Mouse (Mus musculus) thymus, adult 2 months (tissue): ENCODE measurements around the gene Lmna. TPM values are rescaled to one million over a fixed set of nuclear protein-coding genes. Genes with fewer than 3 reads are reported as not detected.

Experiments
- DNase-seq: peaks from one replicate; pipeline ENCODE4 v3.0.0; 2021
- H3K27ac ChIP-seq: fragments of 200-500 bp; 2 replicates; pipeline ENCODE4 v1.5.1; 2012; ENCODE audit warnings: low read length, control low read depth; ENCODE audit not compliant: control insufficient read depth, insufficient read depth
- H3K27me3 ChIP-seq: fragments of 200-500 bp; 2 replicates; pipeline ENCODE4 v1.6.1; 2012; ENCODE audit warnings: mild to moderate bottlenecking, low read length, moderate library complexity, mixed read lengths; ENCODE audit not compliant: control insufficient read depth, insufficient read depth
- H3K36me3 ChIP-seq: fragments of 200-500 bp; 2 replicates; pipeline ENCODE4 v1.6.1; 2012; ENCODE audit warnings: mild to moderate bottlenecking, low read length, moderate library complexity; ENCODE audit not compliant: control insufficient read depth, insufficient read depth
- H3K4me1 ChIP-seq: fragments of 200-500 bp; replicated peaks from 2 replicates; pipeline ENCODE4 v1.6.1; 2012; ENCODE audit warnings: low read length; ENCODE audit not compliant: control insufficient read depth, insufficient read depth
- H3K4me3 ChIP-seq: fragments of 200-500 bp; 2 replicates; pipeline ENCODE4 v1.5.1; 2012; ENCODE audit warnings: mild to moderate bottlenecking, low read length, control low read depth, moderate library complexity; ENCODE audit not compliant: control insufficient read depth, insufficient read depth
- CTCF ChIP-seq: fragments of 200-500 bp; IDR thresholded peaks from 2 replicates; pipeline ENCODE4 v1.5.1; 2012; ENCODE audit warnings: mild to moderate bottlenecking, control low read depth, low read length, moderate library complexity, borderline replicate concordance; ENCODE audit not compliant: control insufficient read depth, poor library complexity, insufficient read depth; ENCODE audit errors: extremely low read depth
- POLR2A ChIP-seq: fragments of 200-500 bp; IDR thresholded peaks from 2 replicates; pipeline ENCODE4 v1.6.1; 2012; ENCODE audit warnings: mild to moderate bottlenecking, low read length, control low read depth, moderate library complexity; ENCODE audit not compliant: control insufficient read depth, poor library complexity, insufficient read depth; ENCODE audit errors: extremely low read depth
- WGBS: fragments of 180-500 bp; shearing (Covaris S2); methylation state at CpG from one replicate; pipeline ENCODE4 v1.1.7; 2018; 5-methylcytosine and 5-hydroxymethylcytosine counted together
- polyA plus RNA-seq: library from polyadenylated mRNA; depleted of rRNA; stranded (reverse); fragments of >200 nt; gene quantifications from 2 replicates; pipeline ENCODE4 v1.2.3, GENCODE M21; 2012

Gene Lmna
- polyA plus RNA-seq, 1 experiment = 61.1 TPM

GRCm38 (mm10) chr3:88552676-88553524 lies 43.1 kb upstream of the Lmna start, which contains the start of gene Lamtor2:
Lamtor2 (minus strand) TSS chr3:88553074.
- peaks cover 12% of the 10 kb centered on the region for H3K4me1 ChIP-seq
- TF ChIP-seq CTCF (0 out of 2 replicates have a peak, but pooled peaks have one; percentile 15), POLR2A (peak; percentile 72)
- under 1% methylated on average over 48 of the region's 48 CpGs for WGBS
- H3K27ac ChIP-seq = peak within 1 kb of the TSS; percentile 73
- no peaks in the 10 kb centered on the region for H3K27me3 ChIP-seq
- peak; percentile 95 for DNase-seq
- peak within 1 kb of the TSS; percentile 92 for H3K4me3 ChIP-seq
- H3K36me3 ChIP-seq = no peaks in the 10 kb centered on the region; the same call in 1 of the 2 replicates

GRCm38 (mm10) chr3:88552082-88552645 lies 42.4 kb upstream of the Lmna start:
- no peak overlapping the region for H3K27ac ChIP-seq
- 5% methylated on average over 16 of the region's 16 CpGs for WGBS
- peaks cover 12% of the 10 kb centered on the region for H3K4me1 ChIP-seq
- DNase-seq = no peak
- H3K27me3 ChIP-seq = no peaks in the 10 kb centered on the region
- H3K36me3 ChIP-seq = no peaks in the 10 kb centered on the region
- no peak for TF ChIP-seq POLR2A
- peak overlapping the region; percentile 92 for H3K4me3 ChIP-seq

GRCm38 (mm10) chr3:88551586-88551985 lies 41.8 kb upstream of the Lmna start:
- Histone ChIP-seq H3K4me1 (peaks cover 12% of the 10 kb centered on the region), H3K27me3 (no peaks in the 10 kb centered on the region), H3K27ac (no peak overlapping the region), H3K4me3 (no peak overlapping the region), H3K36me3 (no peaks in the 10 kb centered on the region)
- TF ChIP-seq CTCF = no peak
- TF ChIP-seq POLR2A = no peak
- WGBS = 97% methylated on average over 4 of the region's 4 CpGs
- no peak for DNase-seq

- TF ChIP-seq CTCF (no peak), POLR2A (no peak)
- 90% methylated on average over 18 of the region's 18 CpGs for WGBS
- no peaks in the 10 kb centered on the region for H3K36me3 ChIP-seq
- H3K27ac ChIP-seq = no peak within 1 kb of the TSS
- DNase-seq = no peak
- no peaks in the 10 kb centered on the region for H3K27me3 ChIP-seq
- peaks cover 7% of the 10 kb centered on the region for H3K4me1 ChIP-seq
- no peak within 1 kb of the TSS for H3K4me3 ChIP-seq
These were observed 38.6 kb upstream of the Lmna start, which contains the start of gene Rab25 for GRCm38 (mm10) chr3:88548180-88548917. Rab25 (minus strand) TSS chr3:88548300.

GRCm38 (mm10) chr3:88546674-88547418 lies 37.1 kb upstream of the Lmna start:
- WGBS = 89% methylated on average over 6 of the region's 6 CpGs
- H3K36me3 ChIP-seq = no peaks in the 10 kb centered on the region
- no peaks in the 10 kb centered on the region for H3K27me3 ChIP-seq
- TF ChIP-seq POLR2A = no peak
- no peak for TF ChIP-seq CTCF
- H3K4me1 ChIP-seq = peaks cover 3% of the 10 kb centered on the region; the same call in 1 of the 2 replicates
- DNase-seq = no peak
- no peak overlapping the region for H3K4me3 ChIP-seq
- no peak overlapping the region for H3K27ac ChIP-seq
